ENCODE assay signal across 25 mouse cellular contexts in genomic region chr19:38035766-38036165, GRCm38 (mm10). TPM values are rescaled to one million over a fixed set of nuclear protein-coding genes. Genes with fewer than 3 reads are reported as not detected.
A peak's percentile ranks its signal among the peaks of the same experiment; 100 is the strongest.
DNase-seq lines count a peak whose midpoint lies in the region; ATAC-seq and TF ChIP-seq lines count a peak whose summit lies in the region.
"Had no signal": no experiment of that assay in that cellular context is flagged by ENCODE, and none has a peak within 500 bp of the region (broad histone marks: within the 10 kb centered on the region; RNA-seq: fewer than 3 reads in every experiment).

No protein-coding gene starts in this region.

- no peak for TF ChIP-seq POLR2A in lung, adult 2 months (IDR thresholded peaks at IDR 0.05; ENCODE audit: borderline replicate concordance, extremely low read depth, low read depth, low read length)
- TF ChIP-seq POLR2A in myocyte (IDR thresholded peaks at IDR 0.05; ENCODE audit: insufficient read length, low read depth) = no peak

- H3K4me2 ChIP-seq in lung, postnatal 0 days (replicated peaks; ENCODE audit: low read depth, low read length) = no peak overlapping the region
- peak overlapping the region; percentile 22 for H3K4me2 ChIP-seq in myocyte (ENCODE audit: low read depth)
- H3K4me2 ChIP-seq: embryonic facial prominence, embryonic 13.5 days; embryonic facial prominence, embryonic 15.5 days had no signal

- no peaks in the 10 kb centered on the region for H3K27me3 ChIP-seq in heart, embryonic 10.5 days (ENCODE audit: insufficient read depth, poor library complexity, severe bottlenecking)
- H3K27me3 ChIP-seq in lung, postnatal 0 days (replicated peaks; ENCODE audit: insufficient read depth, low read length) = no peaks in the 10 kb centered on the region
- H3K27me3 ChIP-seq in myocyte (ENCODE audit: control insufficient read depth, insufficient read depth, insufficient read length) = no peaks in the 10 kb centered on the region
- peaks cover 5% of the 10 kb centered on the region for H3K27me3 ChIP-seq in midbrain, embryonic 10.5 days (ENCODE audit: low read depth, poor library complexity, severe bottlenecking)
- H3K27me3 ChIP-seq: CH12.LX; embryonic facial prominence, embryonic 13.5 days; embryonic facial prominence, embryonic 15.5 days had no signal

- peak; percentile 69 for ATAC-seq in lung, postnatal 0 days
- ATAC-seq: CD4-positive, CD25-positive, alpha-beta regulatory T cell, adult 4 months; forebrain, embryonic 14.5 days; forebrain, embryonic 16.5 days had no signal

- TF ChIP-seq EP300 in lung, postnatal 0 days (IDR thresholded peaks at IDR 0.05) = peak; percentile 81

- 57% methylated on average over 2 of the region's 2 CpGs for WGBS in heart, embryonic 10.5 days
- 27% methylated on average over 2 of the region's 2 CpGs for WGBS in lung, postnatal 0 days
- WGBS in lung, adult 2 months = 28% methylated on average over 2 of the region's 2 CpGs
- 75% methylated on average over 2 of the region's 2 CpGs for WGBS in midbrain, embryonic 10.5 days

- intact Hi-C loops in heart, postnatal 36 days (cut with DNase I) = no loop called here

- no peaks in the 10 kb centered on the region for H3K36me3 ChIP-seq in heart, embryonic 10.5 days
- H3K36me3 ChIP-seq in lung, postnatal 0 days (ENCODE audit: insufficient read depth, low read length) = no peaks in the 10 kb centered on the region
- no peaks in the 10 kb centered on the region for H3K36me3 ChIP-seq in myocyte (ENCODE audit: control insufficient read depth, insufficient read depth)
- H3K36me3 ChIP-seq in midbrain, embryonic 10.5 days = no peaks in the 10 kb centered on the region
- H3K36me3 ChIP-seq: embryonic facial prominence, embryonic 13.5 days; embryonic facial prominence, embryonic 15.5 days had no signal

- TF ChIP-seq CTCF in lung, postnatal 0 days (IDR thresholded peaks at IDR 0.05) = no peak
- TF ChIP-seq CTCF in lung, adult 2 months (IDR thresholded peaks at IDR 0.05; ENCODE audit: insufficient read depth, low read length) = no peak

- 0 out of 2 replicates have a peak, but pooled peaks cover 4% of the 10 kb centered on the region for H3K4me1 ChIP-seq in heart, embryonic 10.5 days
- H3K4me1 ChIP-seq in lung, postnatal 0 days (ENCODE audit: insufficient read depth, low read depth, low read length) = peaks cover 20% of the 10 kb centered on the region; the same call in 1 of the 2 replicates
- H3K4me1 ChIP-seq in lung, adult 2 months (ENCODE audit: control insufficient read depth, insufficient read depth, low read length) = peaks cover 21% of the 10 kb centered on the region
- 0 out of 2 replicates have a peak, but pooled peaks cover 3% of the 10 kb centered on the region for H3K4me1 ChIP-seq in midbrain, embryonic 10.5 days

- DNase-seq in heart, embryonic 10.5 days (ENCODE audit: low spot score) = peak; percentile 39
- DNase-seq in heart, postnatal 36 days = no peak
- DNase-seq in lung, postnatal 0 days (ENCODE audit: low spot score) = peak; percentile 77
- no peak for DNase-seq in lung, adult 2 months
- peak; percentile 72 for DNase-seq in lung, postnatal 36 days
- no peak for DNase-seq in lung, postnatal 4 days
- no peak for DNase-seq in midbrain, embryonic 10.5 days (ENCODE audit: low spot score)
- DNase-seq: adrenal gland, adult 2 months; adrenal gland, postnatal 10 days; adrenal gland, postnatal 25 days; B cell, adult 2 months; cerebellum, adult 11 months; cerebellum, adult 18-20 months; cerebellum, adult 8-10 months; cerebellum, adult 9-11 months; cerebellum, postnatal 14 days; cerebellum, postnatal 36 days; embryo, embryonic 11 days had no signal

- no peak overlapping the region for H3K9ac ChIP-seq in lung, postnatal 0 days (replicated peaks; ENCODE audit: low read depth)
- H3K9ac ChIP-seq: embryonic facial prominence, embryonic 13.5 days; embryonic facial prominence, embryonic 15.5 days had no signal

- no peak overlapping the region for H3ac ChIP-seq in myocyte (ENCODE audit: control insufficient read depth, insufficient read length)

- no peaks in the 10 kb centered on the region for H3K9me3 ChIP-seq in heart, embryonic 10.5 days
- no peaks in the 10 kb centered on the region for H3K9me3 ChIP-seq in lung, postnatal 0 days (ENCODE audit: low read length)
- H3K9me3 ChIP-seq in midbrain, embryonic 10.5 days (replicated peaks) = no peaks in the 10 kb centered on the region
- H3K9me3 ChIP-seq: embryonic facial prominence, embryonic 13.5 days; embryonic facial prominence, embryonic 15.5 days had no signal

- H3K27ac ChIP-seq in heart, embryonic 10.5 days = no peak overlapping the region
- peak overlapping the region; percentile 47; the same call in 1 of the 2 replicates for H3K27ac ChIP-seq in lung, postnatal 0 days (ENCODE audit: low read length)
- no peak overlapping the region for H3K27ac ChIP-seq in midbrain, embryonic 10.5 days (replicated peaks)
- H3K27ac ChIP-seq: embryonic facial prominence, embryonic 13.5 days; embryonic facial prominence, embryonic 15.5 days had no signal

- no peak overlapping the region for H3K4me3 ChIP-seq in heart, embryonic 10.5 days
- no peak overlapping the region for H3K4me3 ChIP-seq in lung, postnatal 0 days (ENCODE audit: low read depth, low read length)
- H3K4me3 ChIP-seq in lung, adult 2 months (replicated peaks; ENCODE audit: extremely low read depth, low read depth, low read length) = no peak overlapping the region
- H3K4me3 ChIP-seq in myocyte = no peak overlapping the region
- H3K4me3 ChIP-seq in midbrain, embryonic 10.5 days = no peak overlapping the region
- H3K4me3 ChIP-seq: embryonic facial prominence, embryonic 13.5 days; embryonic facial prominence, embryonic 15.5 days had no signal

- H3K79me2 ChIP-seq in myocyte (ENCODE audit: control insufficient read depth, insufficient read depth) = peaks cover 86% of the 10 kb centered on the region

TF ChIP-seq in myocyte, 11 proteins besides CTCF, POLR2A, EP300 and RAD21:
- TF ChIP-seq POLR2AphosphoS2 (IDR thresholded peaks at IDR 0.05; ENCODE audit: insufficient read length, low read depth) (no peak), E2F4 (IDR thresholded peaks at IDR 0.05; ENCODE audit: insufficient read depth) (no peak), MYOG (IDR thresholded peaks at IDR 0.05; ENCODE audit: control insufficient read depth in 1 of 3, insufficient read depth in 1 of 3, insufficient read length in 2 of 3, low read depth in 2 of 3) (no peak), REST (IDR thresholded peaks at IDR 0.05; ENCODE audit: insufficient read depth, insufficient read length) (no peak), MAX (IDR thresholded peaks at IDR 0.05; ENCODE audit: low read depth) (no peak)

RNA-seq across cellular contexts. Expression of gene Myof, which starts 7.6 kb away (rescaled TPM):
- 4.0 and 4.6 TPM in 2 replicates for polyA plus RNA-seq in heart, embryonic 10.5 days (2016; fragmentation: Nextera tagmentation; extraction: Ambion mirVana)
- 10 to 100 TPM; 10.3 to 10.8 TPM for total RNA-seq in heart, postnatal 36 days (2021)
- 36.4 and 37.3 TPM in 2 replicates for polyA plus RNA-seq in lung, postnatal 0 days (2015; fragmentation: Nextera tagmentation; extraction: Ambion mirVana)
- 46.7 and 51.8 TPM in 2 replicates for polyA plus RNA-seq in lung, adult 2 months (2012; rRNA removed)
- polyA plus RNA-seq in myocyte (2012; fragmentation: generic; extraction: Trizol) = 76.9 TPM
- 1.5 and 2.2 TPM in 2 replicates for polyA plus RNA-seq in midbrain, embryonic 10.5 days (2016; fragmentation: Nextera tagmentation; extraction: Ambion mirVana)

RNA-seq across cellular contexts. Expression of gene Cep55, which starts 19.0 kb away (rescaled TPM):
- 30.0 and 31.8 TPM in 2 replicates for polyA plus RNA-seq in heart, embryonic 10.5 days (2016; fragmentation: Nextera tagmentation; extraction: Ambion mirVana)
- total RNA-seq in heart, postnatal 36 days (2021) = under 1 TPM; 0.44 to 0.46 TPM
- 1.9 and 3.2 TPM in 2 replicates for polyA plus RNA-seq in lung, postnatal 0 days (2015; fragmentation: Nextera tagmentation; extraction: Ambion mirVana)
- polyA plus RNA-seq in lung, adult 2 months (2012; rRNA removed) = 0.38 and 0.40 TPM in 2 replicates
- 5.1 TPM for polyA plus RNA-seq in myocyte (2012; fragmentation: generic; extraction: Trizol)
- 49.2 and 49.5 TPM in 2 replicates for polyA plus RNA-seq in midbrain, embryonic 10.5 days (2016; fragmentation: Nextera tagmentation; extraction: Ambion mirVana)

Comparison
In these comparisons a context has a peak if more than half of its experiments do, and no peak if none do; other contexts are left out.
1. DNase-seq: peak in heart, embryonic 10.5 days (single experiment), lung, postnatal 0 days (single experiment) and lung, postnatal 36 days (single experiment); none in heart, postnatal 36 days (0 of 2), lung, adult 2 months (single experiment), lung, postnatal 4 days (0 of 2) and midbrain, embryonic 10.5 days (single experiment).